Comparison of ENCODE assay signal across 16 mouse cellular contexts in the genomic region with DNA sequence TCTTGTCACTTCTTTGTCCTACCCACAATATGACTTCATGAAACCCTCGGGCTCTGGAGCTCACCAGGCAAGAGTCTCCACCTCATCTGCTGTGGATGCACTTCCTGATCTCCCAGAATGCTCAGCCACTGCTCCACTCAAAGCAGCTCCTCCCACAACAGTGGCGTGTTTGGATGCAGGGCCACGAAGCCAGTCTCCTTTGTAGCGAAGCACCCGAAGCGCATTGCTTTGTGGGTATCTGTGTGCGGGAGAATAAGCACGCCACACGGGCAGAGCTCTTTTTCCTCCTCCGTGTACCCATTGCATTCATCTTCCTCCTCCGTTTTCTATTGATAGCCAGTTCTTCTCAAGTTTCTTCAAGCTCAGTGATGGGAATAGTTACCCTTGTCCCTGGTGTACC. TPM values are rescaled to one million over a fixed set of nuclear protein-coding genes. Genes with fewer than 3 reads are reported as not detected.
DNase-seq lines count a peak whose midpoint lies in the region; ATAC-seq and TF ChIP-seq lines count a peak whose summit lies in the region.
"Had no signal": no experiment of that assay in that cellular context is flagged by ENCODE, and none has a peak within 500 bp of the region (broad histone marks: within the 10 kb centered on the region; RNA-seq: fewer than 3 reads in every experiment).

No protein-coding gene starts in this region.

- intact Hi-C loops in heart, postnatal 36 days (cut with DNase I), result loop anchor here (10.0 kb wide), 3 partner anchors 128 to 548 kb away; a partner anchor contains a TSS

- peak overlapping the region; percentile 65 for H3K4me2 ChIP-seq in heart, embryonic 12.5 days
- H3K4me2 ChIP-seq in liver, embryonic 12.5 days, result peak overlapping the region; percentile 45; the same call in 1 of the 2 replicates

- no peak for TF ChIP-seq POLR2A in brain, embryonic 14.5 days (IDR thresholded peaks at IDR 0.05; ENCODE audit: borderline replicate concordance, extremely low read depth, insufficient read depth, insufficient read length, poor library complexity, severe bottlenecking)

- no peaks in the 10 kb centered on the region for H3K27me3 ChIP-seq in heart, embryonic 12.5 days (replicated peaks)
- H3K27me3 ChIP-seq in liver, embryonic 12.5 days (replicated peaks), result no peaks in the 10 kb centered on the region
- H3K27me3 ChIP-seq: limb, embryonic 13.5 days had no signal

- no peak for ATAC-seq in heart, embryonic 12.5 days (ENCODE audit: insufficient number of reproducible peaks, low FRiP score)
- no peak for ATAC-seq in liver, embryonic 12.5 days

- H3K27ac ChIP-seq in heart, embryonic 12.5 days (ENCODE audit: poor library complexity, severe bottlenecking), result no peak overlapping the region
- no peak overlapping the region for H3K27ac ChIP-seq in liver, embryonic 12.5 days
- H3K27ac ChIP-seq: hindbrain, embryonic 10.5 days; limb, embryonic 13.5 days had no signal

- no peak overlapping the region for H3K9ac ChIP-seq in heart, embryonic 12.5 days
- H3K9ac ChIP-seq in liver, embryonic 12.5 days, result no peak overlapping the region
- H3K9ac ChIP-seq: limb, embryonic 13.5 days had no signal

- H3K9me3 ChIP-seq in heart, embryonic 12.5 days (replicated peaks), result no peaks in the 10 kb centered on the region
- no peaks in the 10 kb centered on the region for H3K9me3 ChIP-seq in liver, embryonic 12.5 days (replicated peaks)
- H3K9me3 ChIP-seq: forebrain, embryonic 10.5 days; hindbrain, embryonic 10.5 days; limb, embryonic 13.5 days had no signal

- WGBS in heart, embryonic 12.5 days, result 64% methylated on average over 11 of the region's 11 CpGs
- WGBS in liver, embryonic 12.5 days (ENCODE audit: insufficient replicate concordance), result 64% methylated on average over 11 of the region's 11 CpGs

- DNase-seq in heart, postnatal 36 days, result no peak
- DNase-seq in liver (no peak), 416B (ENCODE audit: low read depth) (peak; percentile 11)
- DNase-seq in brain, embryonic 14.5 days (ENCODE audit: low read depth), result peak; percentile 31
- no peak for DNase-seq in urinary bladder, adult 2 months (ENCODE audit: low spot score)
- DNase-seq: cerebellum, postnatal 10 days; kidney, adult 2 months; thymus, postnatal 4 days had no signal

- TF ChIP-seq CTCF in brain, embryonic 14.5 days (IDR thresholded peaks at IDR 0.05; ENCODE audit: borderline replicate concordance, extremely low read depth, insufficient read depth, insufficient read length), result no peak

- 0 out of 2 replicates have a peak overlapping the region, but pooled peaks have one; percentile 10 for H3K4me3 ChIP-seq in heart, embryonic 12.5 days
- no peak overlapping the region for H3K4me3 ChIP-seq in liver, embryonic 12.5 days
- H3K4me3 ChIP-seq: limb, embryonic 13.5 days had no signal

- H3K36me3 ChIP-seq in heart, embryonic 12.5 days, result no peaks in the 10 kb centered on the region
- no peaks in the 10 kb centered on the region for H3K36me3 ChIP-seq in liver, embryonic 12.5 days
- H3K36me3 ChIP-seq: forebrain, embryonic 10.5 days; hindbrain, embryonic 10.5 days; limb, embryonic 13.5 days had no signal

- peaks cover 20% of the 10 kb centered on the region for H3K4me1 ChIP-seq in heart, embryonic 12.5 days (replicated peaks)
- H3K4me1 ChIP-seq in liver, embryonic 12.5 days, result peaks cover 7% of the 10 kb centered on the region; the same call in 1 of the 2 replicates

RNA-seq across cellular contexts. Expression of a gene that starts 13.4 kb away (rescaled TPM):
- polyA plus RNA-seq in heart, embryonic 12.5 days (2016; fragmentation: Nextera tagmentation; extraction: Ambion mirVana), result 0.10 TPM in 1 of 2 replicates, not detected in the other
- total RNA-seq in heart, postnatal 36 days (2021), result 1 to 10 TPM; 1.4 to 2.8 TPM
- not detected in 2 replicates for polyA plus RNA-seq in liver, embryonic 12.5 days (2016; fragmentation: Nextera tagmentation; extraction: Ambion mirVana)
- 0.05 and 0.10 TPM in 2 replicates for polyA plus RNA-seq in brain, embryonic 14.5 days (2012; rRNA removed)
- polyA plus RNA-seq in urinary bladder, adult 2 months (2012; rRNA removed), result 0.34 and 0.80 TPM in 2 replicates
- total RNA-seq: gastrocnemius, adult 8-10 months; megakaryocyte progenitor cell, adult 5-6 weeks had no signal
- polyA plus RNA-seq: embryonic facial prominence, embryonic 11.5 days; forebrain, embryonic 10.5 days had no signal

RNA-seq across cellular contexts. Expression of a gene that starts 26.0 kb away (rescaled TPM):
- polyA plus RNA-seq in heart, embryonic 12.5 days (2016; fragmentation: Nextera tagmentation; extraction: Ambion mirVana), result 235 and 238 TPM in 2 replicates
- total RNA-seq in heart, postnatal 36 days (2021), result 100 to 1,000 TPM; 417 to 433 TPM
- 110 and 111 TPM in 2 replicates for polyA plus RNA-seq in liver, embryonic 12.5 days (2016; fragmentation: Nextera tagmentation; extraction: Ambion mirVana)
- 58.1 and 62.7 TPM in 2 replicates for polyA plus RNA-seq in brain, embryonic 14.5 days (2012; rRNA removed)
- 67.7 and 72.6 TPM in 2 replicates for polyA plus RNA-seq in urinary bladder, adult 2 months (2012; rRNA removed)

Comparison
In these comparisons a context has a peak if more than half of its experiments do, and no peak if none do; other contexts are left out.
1. DNase-seq: peak in 416B (single experiment) and brain, embryonic 14.5 days (single experiment); none in heart, postnatal 36 days (0 of 2), liver (single experiment) and urinary bladder, adult 2 months (single experiment).